Mouse (Mus musculus) embryonic facial prominence, embryonic 10.5 days (tissue): ENCODE data around the gene Klhl26. TPM values are rescaled to one million over a fixed set of nuclear protein-coding genes. Genes with fewer than 3 reads are reported as not detected.
A peak's percentile ranks its signal among the peaks of the same experiment; 100 is the strongest.

Source experiments
- DNase-seq: peaks from one replicate; pipeline ENCODE4 v3.0.0-alpha.2; 2017; ENCODE audit warnings: low spot score
- H3K27ac ChIP-seq: fragments of 300-500 bp; sonication (generic); replicated peaks from 2 replicates; pipeline ENCODE4 v1.5.1; 2016; ENCODE audit warnings: mild to moderate bottlenecking
- H3K27me3 ChIP-seq: fragments of 300-500 bp; sonication (generic); replicated peaks from 2 replicates; pipeline ENCODE4 v1.6.1; 2016; ENCODE audit warnings: low read depth, mild to moderate bottlenecking; ENCODE audit not compliant: poor library complexity, severe bottlenecking
- H3K36me3 ChIP-seq: fragments of 300-500 bp; sonication (generic); replicated peaks from 2 replicates; pipeline ENCODE4 v1.6.1; 2016; ENCODE audit warnings: mild to moderate bottlenecking, moderate library complexity
- H3K4me1 ChIP-seq: fragments of 300-500 bp; sonication (generic); 2 replicates; pipeline ENCODE4 v1.6.1; 2016
- H3K4me3 ChIP-seq: fragments of 300-500 bp; sonication (generic); 2 replicates; pipeline ENCODE4 v1.5.1; 2016; ENCODE audit warnings: mild to moderate bottlenecking, moderate library complexity
- H3K9me3 ChIP-seq: fragments of 300-500 bp; sonication (generic); 2 replicates; pipeline ENCODE4 v1.6.1; 2016; ENCODE audit warnings: mild to moderate bottlenecking
- WGBS: fragments of 180-500 bp; shearing (Covaris S2); methylation state at CpG from one replicate; pipeline ENCODE4 v1.1.7; 2016; 5-methylcytosine and 5-hydroxymethylcytosine counted together
- polyA plus RNA-seq: library from polyadenylated mRNA; unstranded; fragments of >200 nt; fragmentation: Nextera tagmentation; extraction: Ambion mirVana; gene quantifications from 2 replicates; pipeline ENCODE4 v1.2.1, GENCODE M21; 2016

Klhl26 gene
- polyA plus RNA-seq, 1 experiment from 2014 or later, result 24.1 TPM

GRCm38 (mm10) chr8:70482943-70483342 is 6.2 kb upstream of the Klhl26 start:
- Histone ChIP-seq H3K4me1 (peaks cover 30% of the 10 kb centered on the region), H3K36me3 (peaks cover 8% of the 10 kb centered on the region; the same call in 1 of the 2 replicates), H3K9me3 (no peaks in the 10 kb centered on the region), H3K4me3 (no peak overlapping the region), H3K27me3 (peaks cover 83% of the 10 kb centered on the region), H3K27ac (no peak overlapping the region)
- DNase-seq, result no peak
- WGBS, result 62% methylated on average over 2 of the region's 2 CpGs

DNA sequence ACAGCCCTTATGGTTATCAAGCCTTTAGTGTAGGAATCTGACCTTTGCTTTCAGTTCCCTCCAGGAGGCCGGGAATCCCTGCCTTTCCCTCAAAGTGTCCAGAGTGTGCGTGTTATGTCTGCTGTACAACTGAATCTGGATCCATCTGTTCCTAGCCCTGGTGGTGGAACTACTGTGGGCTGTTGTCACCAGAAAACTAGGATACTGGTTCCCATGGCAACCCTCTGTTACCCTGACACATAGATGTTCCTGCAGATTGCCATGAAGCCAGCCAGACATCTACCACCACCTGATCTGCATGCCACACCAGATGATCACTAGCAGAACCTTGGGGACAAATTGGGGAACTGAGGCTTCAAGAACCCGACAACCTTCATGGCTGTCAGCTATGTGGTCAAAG is 5.1 kb upstream of the Klhl26 start:
- peaks cover 79% of the 10 kb centered on the region for H3K27me3 ChIP-seq
- H3K4me1 ChIP-seq, result peaks cover 30% of the 10 kb centered on the region
- DNase-seq, result no peak
- 77% methylated on average over 3 of the region's 3 CpGs for WGBS
- H3K9me3 ChIP-seq, result no peaks in the 10 kb centered on the region
- no peak overlapping the region for H3K27ac ChIP-seq
- no peak overlapping the region for H3K4me3 ChIP-seq
- peaks cover 8% of the 10 kb centered on the region; the same call in 1 of the 2 replicates for H3K36me3 ChIP-seq

DNA sequence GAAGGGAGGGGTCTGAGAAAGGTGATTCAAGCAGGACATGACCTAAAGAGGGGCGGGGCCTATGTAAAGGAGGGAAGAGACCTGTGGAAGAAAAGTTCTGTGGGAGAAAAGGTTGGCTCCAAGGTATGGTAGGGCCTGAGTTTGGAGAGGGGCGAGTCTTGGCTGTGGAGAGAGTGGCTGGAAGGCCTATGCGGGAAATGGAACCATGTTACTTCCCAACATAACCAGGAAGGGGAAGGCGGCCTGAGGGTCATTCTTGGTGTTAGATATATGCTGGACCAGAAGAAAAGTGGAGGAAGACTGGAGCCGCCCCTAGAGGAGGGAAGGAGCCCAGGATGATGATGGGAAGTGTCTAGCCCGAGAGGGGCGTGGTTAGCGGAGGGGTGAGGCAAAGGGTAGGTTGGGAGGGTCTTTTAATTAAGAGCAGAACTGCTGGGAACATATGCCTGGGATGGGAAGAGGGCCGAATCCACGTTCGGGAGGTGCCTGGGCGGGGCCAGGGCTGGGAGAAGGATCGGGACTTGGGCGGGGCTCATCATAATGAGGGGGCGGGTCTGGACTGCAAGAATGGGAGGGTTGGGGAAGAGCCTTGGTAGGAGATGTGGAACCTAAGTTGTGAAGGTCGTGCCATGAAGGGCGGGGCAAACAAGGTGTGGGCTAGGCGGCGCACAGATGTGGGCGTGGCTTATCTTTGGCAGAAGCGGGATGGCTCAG is 658 bp upstream of the Klhl26 start:
- Histone ChIP-seq H3K27me3 (peaks cover 35% of the 10 kb centered on the region), H3K36me3 (peaks cover 7% of the 10 kb centered on the region), H3K4me3 (peak overlapping the region; percentile 95), H3K9me3 (no peaks in the 10 kb centered on the region), H3K4me1 (peaks cover 36% of the 10 kb centered on the region), H3K27ac (peak overlapping the region; percentile 94)
- peak; percentile 85 for DNase-seq
- under 1% methylated on average over 21 of the region's 21 CpGs for WGBS

DNA sequence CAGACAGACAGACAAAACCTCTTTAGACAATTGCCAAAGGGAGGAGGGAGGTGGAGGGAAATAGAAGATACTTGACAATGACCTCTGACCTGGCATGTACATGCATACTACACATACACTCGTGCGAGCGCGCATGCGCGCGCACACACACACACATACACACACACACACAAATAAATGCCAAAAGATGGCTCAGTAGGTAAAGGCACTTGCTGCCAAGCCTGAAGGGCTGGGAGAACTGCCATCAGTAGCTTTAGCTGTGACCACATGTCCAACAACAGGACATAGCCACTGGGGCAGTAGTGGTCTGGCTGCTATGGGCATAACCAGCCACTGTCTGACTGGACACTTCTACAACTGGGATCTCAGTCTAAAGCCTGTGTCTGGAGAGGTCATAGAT is 4.9 kb downstream of the Klhl26 start:
- DNase-seq, result no peak
- H3K4me1 ChIP-seq, result peaks cover 45% of the 10 kb centered on the region
- H3K9me3 ChIP-seq, result no peaks in the 10 kb centered on the region
- H3K36me3 ChIP-seq, result peaks cover 23% of the 10 kb centered on the region
- no peak overlapping the region for H3K27ac ChIP-seq
- no peaks in the 10 kb centered on the region for H3K27me3 ChIP-seq
- H3K4me3 ChIP-seq, result no peak overlapping the region
- 94% methylated on average over 7 of the region's 7 CpGs for WGBS

- no peak for DNase-seq
- Histone ChIP-seq H3K9me3 (no peaks in the 10 kb centered on the region), H3K36me3 (peaks cover 32% of the 10 kb centered on the region), H3K4me1 (peaks cover 34% of the 10 kb centered on the region), H3K4me3 (no peak overlapping the region), H3K27me3 (no peaks in the 10 kb centered on the region), H3K27ac (no peak overlapping the region)
- 70% methylated on average over 2 of the region's 2 CpGs for WGBS
These were observed 6.8 kb downstream of the Klhl26 start for GRCm38 (mm10) chr8:70469938-70470337.

DNA sequence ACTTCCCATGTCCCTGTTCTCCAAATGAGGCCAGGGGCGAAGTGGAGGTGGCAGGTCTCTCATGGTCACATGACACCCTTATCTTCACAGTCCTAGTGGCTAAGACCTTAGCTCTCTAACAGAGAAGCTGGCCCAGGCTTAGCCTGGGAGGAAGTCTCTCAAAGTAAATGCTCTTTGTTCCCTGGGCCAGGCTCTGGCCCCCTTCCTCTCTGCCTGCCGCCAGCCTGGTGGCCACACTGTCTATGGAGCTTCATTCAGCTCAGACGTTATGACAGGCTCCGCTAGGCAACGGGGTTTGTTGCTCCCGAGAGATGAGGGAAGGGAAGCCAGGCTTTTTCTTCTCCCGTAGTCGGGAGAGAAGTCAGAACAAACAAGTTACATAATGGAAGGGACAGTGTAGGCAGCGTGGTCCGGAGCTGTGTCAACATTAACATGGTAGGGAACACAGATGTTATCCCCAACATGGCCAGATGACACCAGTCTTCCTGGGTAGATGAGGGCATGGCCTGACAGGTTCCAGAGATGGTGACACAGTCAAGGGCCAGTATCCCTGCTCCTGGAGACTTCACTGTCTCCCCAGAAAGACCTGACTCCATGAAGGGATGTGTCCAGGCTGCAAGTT is 7.4 kb downstream of the Klhl26 start:
- Histone ChIP-seq H3K4me1 (peaks cover 35% of the 10 kb centered on the region), H3K27me3 (no peaks in the 10 kb centered on the region), H3K9me3 (no peaks in the 10 kb centered on the region), H3K4me3 (no peak overlapping the region), H3K27ac (peak overlapping the region; percentile 31; the same call in 1 of the 2 replicates), H3K36me3 (peaks cover 30% of the 10 kb centered on the region)
- WGBS, result 67% methylated on average over 10 of the region's 10 CpGs
- no peak for DNase-seq

- Histone ChIP-seq H3K27me3 (no peaks in the 10 kb centered on the region), H3K27ac (no peak overlapping the region), H3K36me3 (peaks cover 34% of the 10 kb centered on the region), H3K9me3 (no peaks in the 10 kb centered on the region), H3K4me3 (no peak overlapping the region), H3K4me1 (peaks cover 42% of the 10 kb centered on the region)
- DNase-seq, result no peak
- 91% methylated on average over 4 of the region's 4 CpGs for WGBS
These were observed 8.0 kb downstream of the Klhl26 start for GRCm38 (mm10) chr8:70468733-70469132.

DNA sequence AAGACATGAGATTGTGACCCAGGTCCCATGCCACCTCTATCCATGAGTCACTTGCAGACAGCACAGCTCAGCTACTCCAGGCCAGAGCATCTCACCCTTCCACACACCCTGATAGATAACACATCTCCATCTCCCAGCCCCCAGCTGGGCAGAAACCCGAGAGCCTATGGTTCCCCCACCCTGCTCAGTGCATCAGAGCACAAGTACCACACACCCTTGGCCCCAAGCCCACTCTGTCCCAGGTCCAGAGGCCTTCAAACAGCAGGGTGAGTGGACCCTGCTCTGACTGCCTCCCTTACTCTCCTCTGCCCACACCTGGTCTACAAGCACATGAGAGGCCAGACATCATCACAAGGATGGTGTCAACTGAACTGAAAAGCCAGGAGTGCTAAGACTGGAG is 8.9 kb downstream of the Klhl26 start:
- Histone ChIP-seq H3K4me3 (no peak overlapping the region), H3K36me3 (peaks cover 34% of the 10 kb centered on the region), H3K27ac (no peak overlapping the region), H3K27me3 (no peaks in the 10 kb centered on the region), H3K9me3 (no peaks in the 10 kb centered on the region), H3K4me1 (peaks cover 47% of the 10 kb centered on the region)
- WGBS, result 80% methylated on average over 1 of the region's 1 CpGs
- DNase-seq, result no peak

- Histone ChIP-seq H3K9me3 (no peaks in the 10 kb centered on the region), H3K27ac (peak overlapping the region; percentile 21; the same call in 1 of the 2 replicates), H3K27me3 (no peaks in the 10 kb centered on the region), H3K4me3 (no peak overlapping the region), H3K36me3 (peaks cover 34% of the 10 kb centered on the region), H3K4me1 (peaks cover 47% of the 10 kb centered on the region)
- WGBS, result 67% methylated on average over 5 of the region's 5 CpGs
- DNase-seq, result no peak
These were observed 9.5 kb downstream of the Klhl26 start for GRCm38 (mm10) chr8:70467229-70467725.

GRCm38 (mm10) chr8:70466771-70467170 is 10.0 kb downstream of the Klhl26 start:
- Histone ChIP-seq H3K4me1 (peaks cover 48% of the 10 kb centered on the region), H3K27ac (peak overlapping the region; percentile 21; the same call in 1 of the 2 replicates)
- WGBS, result 68% methylated on average over 11 of the region's 11 CpGs

GRCm38 (mm10) chr8:70466305-70466704 is 10.5 kb downstream of the Klhl26 start:
- DNase-seq, result no peak
- WGBS, result 90% methylated on average over 4 of the region's 4 CpGs
- no peak overlapping the region for H3K4me3 ChIP-seq
- H3K9me3 ChIP-seq, result no peaks in the 10 kb centered on the region
- H3K27me3 ChIP-seq, result no peaks in the 10 kb centered on the region
- peak overlapping the region; percentile 21; the same call in 1 of the 2 replicates for H3K27ac ChIP-seq
- H3K36me3 ChIP-seq, result peaks cover 34% of the 10 kb centered on the region
- H3K4me1 ChIP-seq, result peaks cover 53% of the 10 kb centered on the region

More at GRCm38 (mm10) chr8:70466771-70467170, 10.0 kb downstream of the Klhl26 start:
- H3K27me3 ChIP-seq, result no peaks in the 10 kb centered on the region
- peaks cover 34% of the 10 kb centered on the region for H3K36me3 ChIP-seq
- H3K9me3 ChIP-seq, result no peaks in the 10 kb centered on the region
- H3K4me3 ChIP-seq, result no peak overlapping the region
- DNase-seq, result no peak

- H3K4me3 ChIP-seq, result no peak overlapping the region
- no peak overlapping the region for H3K27ac ChIP-seq
- no peaks in the 10 kb centered on the region for H3K9me3 ChIP-seq
- peaks cover 31% of the 10 kb centered on the region for H3K36me3 ChIP-seq
- H3K27me3 ChIP-seq, result no peaks in the 10 kb centered on the region
- DNase-seq, result no peak
- WGBS, result over 99% methylated on average over 4 of the region's 4 CpGs
- peaks cover 53% of the 10 kb centered on the region for H3K4me1 ChIP-seq
These were observed 11.1 kb downstream of the Klhl26 start for GRCm38 (mm10) chr8:70465701-70466100.

GRCm38 (mm10) chr8:70464162-70464561 is 12.6 kb downstream of the Klhl26 start:
- WGBS, result 85% methylated on average over 6 of the region's 6 CpGs
- DNase-seq, result no peak
- Histone ChIP-seq H3K27me3 (no peaks in the 10 kb centered on the region), H3K4me3 (no peak overlapping the region), H3K4me1 (peaks cover 44% of the 10 kb centered on the region), H3K36me3 (peaks cover 34% of the 10 kb centered on the region), H3K27ac (no peak overlapping the region), H3K9me3 (no peaks in the 10 kb centered on the region)
